Mouse (Mus musculus): ENCODE measurements around the gene Prune1. TPM values are rescaled to one million over a fixed set of nuclear protein-coding genes. Genes with fewer than 3 reads are reported as not detected.

The Prune1 gene
- polyA plus RNA-seq, 1 experiment from 2014 or later = 28.4 TPM

- Histone ChIP-seq H3K27me3 (no peaks in the 10 kb centered on the region), H3K9me3 (replicated peaks) (no peaks in the 10 kb centered on the region), H3K4me2 (no peak overlapping the region), H3K4me1 (no peaks in the 10 kb centered on the region), H3K9ac (no peak overlapping the region), H3K4me3 (no peak overlapping the region), H3K36me3 (ENCODE audit: poor library complexity, severe bottlenecking) (peaks cover 42% of the 10 kb centered on the region), H3K27ac (no peak overlapping the region)
- WGBS = 82% methylated on average over 12 of the region's 12 CpGs
- ATAC-seq = no peak
These were observed 11.0 kb downstream of the Prune1 start for GRCm38 (mm10) chr3:95270766-95271364.

DNA sequence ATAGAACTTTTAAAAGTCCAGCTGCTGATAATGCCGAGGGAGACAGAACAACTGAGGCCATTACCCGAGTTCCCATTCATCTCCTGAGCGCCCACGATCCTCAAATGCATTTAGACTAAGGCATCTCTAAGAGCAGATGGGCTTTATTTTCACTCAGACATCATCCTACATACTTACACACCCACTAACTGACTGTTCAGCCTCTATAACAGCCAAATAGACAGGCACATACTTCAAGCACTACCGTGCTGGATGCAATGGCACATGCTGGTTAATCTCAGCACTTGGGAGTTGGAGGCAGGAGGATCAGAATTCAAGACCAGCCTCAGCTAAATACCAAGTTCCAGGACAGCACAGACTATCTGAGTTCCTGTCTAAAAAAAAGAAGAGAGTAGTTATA is 12.1 kb downstream of the Prune1 start:
- H3K4me1 ChIP-seq = no peaks in the 10 kb centered on the region
- no peak for ATAC-seq
- H3K4me2 ChIP-seq = no peak overlapping the region
- no peak overlapping the region for H3K27ac ChIP-seq
- H3K9ac ChIP-seq = no peak overlapping the region
- H3K36me3 ChIP-seq (ENCODE audit: poor library complexity, severe bottlenecking) = peaks cover 46% of the 10 kb centered on the region
- no peak overlapping the region for H3K4me3 ChIP-seq
- 86% methylated on average over 5 of the region's 5 CpGs for WGBS
- no peaks in the 10 kb centered on the region for H3K27me3 ChIP-seq
- no peaks in the 10 kb centered on the region for H3K9me3 ChIP-seq (replicated peaks)

DNA sequence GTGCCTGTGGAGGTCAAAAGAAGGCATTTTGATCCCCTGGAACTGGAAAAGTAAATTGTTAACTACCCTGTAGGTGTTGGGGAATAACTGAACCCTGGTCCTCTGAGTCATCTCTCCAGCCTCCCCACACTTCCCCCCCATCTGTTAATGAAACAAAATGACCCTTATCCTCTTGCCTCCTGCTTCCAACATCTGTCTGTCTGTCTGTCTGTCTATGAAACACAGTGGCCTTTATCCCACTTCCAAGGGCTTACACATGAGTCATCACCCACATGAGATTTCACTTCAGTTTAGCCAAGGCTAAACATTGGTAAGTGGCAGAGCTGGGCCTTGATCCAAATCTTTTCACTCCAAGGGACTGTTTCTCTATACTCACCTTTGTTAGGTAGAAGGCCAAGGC is 14.0 kb downstream of the Prune1 start:
- Histone ChIP-seq H3K36me3 (ENCODE audit: poor library complexity, severe bottlenecking) (peaks cover 54% of the 10 kb centered on the region), H3K9me3 (replicated peaks) (no peaks in the 10 kb centered on the region), H3K4me3 (no peak overlapping the region), H3K27ac (no peak overlapping the region), H3K4me1 (no peaks in the 10 kb centered on the region), H3K27me3 (no peaks in the 10 kb centered on the region), H3K9ac (no peak overlapping the region), H3K4me2 (no peak overlapping the region)
- ATAC-seq = no peak

DNA sequence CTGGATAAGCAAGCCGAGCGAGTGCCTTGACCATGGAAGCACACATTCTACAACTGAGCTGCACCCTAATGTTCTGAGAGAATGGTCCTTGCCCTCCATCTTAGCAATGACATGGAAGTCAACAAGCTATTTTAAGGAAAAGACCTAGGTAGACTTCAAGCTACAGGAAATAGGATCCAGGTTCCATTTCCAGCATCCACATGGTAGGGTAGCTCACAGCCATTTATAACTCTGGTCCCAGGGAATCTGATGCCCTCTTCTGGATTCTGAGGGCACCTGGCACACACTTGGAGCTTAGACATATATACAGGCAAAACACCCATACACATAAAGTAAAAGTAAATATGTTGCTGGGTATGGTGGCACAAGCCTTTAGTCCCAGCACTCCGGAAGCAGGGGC is 15.8 kb downstream of the Prune1 start:
- WGBS = 96% methylated on average over 3 of the region's 3 CpGs
- Histone ChIP-seq H3K4me1 (no peaks in the 10 kb centered on the region), H3K4me3 (no peak overlapping the region), H3K27me3 (no peaks in the 10 kb centered on the region), H3K9me3 (replicated peaks) (no peaks in the 10 kb centered on the region), H3K9ac (no peak overlapping the region), H3K27ac (no peak overlapping the region), H3K4me2 (no peak overlapping the region), H3K36me3 (ENCODE audit: poor library complexity, severe bottlenecking) (peaks cover 71% of the 10 kb centered on the region)
- no peak for ATAC-seq

DNA sequence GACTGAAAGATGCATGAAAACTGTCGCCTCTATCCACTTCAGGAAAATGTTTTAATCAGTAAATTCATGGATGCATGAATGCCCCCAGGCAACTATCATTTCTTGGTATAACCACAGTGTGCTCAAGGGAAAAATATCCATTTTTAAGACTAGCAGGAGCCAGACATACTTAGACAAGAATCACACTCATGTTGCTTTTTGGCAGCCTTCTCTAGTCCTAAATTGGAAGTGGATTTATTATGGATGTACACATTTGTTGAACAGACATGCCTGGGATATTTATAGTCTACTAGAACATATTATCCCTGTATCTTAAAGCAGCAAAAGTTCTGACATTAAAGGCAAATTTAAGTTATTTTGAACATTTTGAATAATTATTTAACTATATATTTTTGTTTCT is 17.2 kb downstream of the Prune1 start:
- Histone ChIP-seq H3K4me3 (no peak overlapping the region), H3K4me2 (no peak overlapping the region), H3K27me3 (no peaks in the 10 kb centered on the region), H3K9me3 (replicated peaks) (no peaks in the 10 kb centered on the region), H3K36me3 (ENCODE audit: poor library complexity, severe bottlenecking) (peaks cover 78% of the 10 kb centered on the region), H3K27ac (no peak overlapping the region), H3K4me1 (no peaks in the 10 kb centered on the region), H3K9ac (no peak overlapping the region)
- ATAC-seq = no peak
- 82% methylated on average over 1 of the region's 1 CpGs for WGBS

DNA sequence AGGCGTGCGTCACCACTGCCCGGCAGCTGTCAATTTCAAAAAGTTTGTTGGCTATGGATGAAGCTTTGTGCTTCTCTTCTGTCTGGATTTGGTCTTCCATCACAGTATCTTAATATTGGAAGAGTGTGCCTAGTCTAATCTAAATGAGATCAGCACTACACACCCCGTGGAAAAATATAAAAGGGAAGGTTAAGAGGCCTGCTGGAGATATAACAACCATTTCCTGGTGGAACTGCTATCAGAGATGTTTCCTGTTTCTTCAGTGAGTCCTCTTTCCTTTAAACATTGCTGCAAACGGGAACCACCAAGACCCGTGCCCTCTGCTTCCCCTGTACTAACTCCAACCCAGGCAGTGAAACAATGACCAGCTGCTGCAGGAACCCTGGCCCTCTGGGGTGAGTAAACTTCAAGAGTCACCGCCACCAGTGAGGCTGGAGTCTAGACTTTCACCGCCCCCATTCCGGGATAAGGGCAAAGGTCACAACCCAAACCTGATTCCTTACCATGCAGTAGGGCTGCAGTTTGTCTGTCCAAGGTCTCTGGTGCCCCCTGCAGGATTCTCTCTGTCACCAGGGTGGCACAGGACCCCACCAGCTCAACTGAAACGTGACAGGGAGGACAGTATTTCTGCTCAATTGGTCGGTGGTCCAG is 18.7 kb downstream of the Prune1 start:
- no peak overlapping the region for H3K9ac ChIP-seq
- H3K4me2 ChIP-seq = no peak overlapping the region
- WGBS = 55% methylated on average over 11 of the region's 11 CpGs
- ATAC-seq = no peak
- H3K36me3 ChIP-seq (ENCODE audit: poor library complexity, severe bottlenecking) = peaks cover 84% of the 10 kb centered on the region
- no peaks in the 10 kb centered on the region for H3K9me3 ChIP-seq (replicated peaks)
- H3K4me3 ChIP-seq = no peak overlapping the region
- H3K27me3 ChIP-seq = no peaks in the 10 kb centered on the region
- no peaks in the 10 kb centered on the region for H3K4me1 ChIP-seq
- no peak overlapping the region for H3K27ac ChIP-seq

GRCm38 (mm10) chr3:95261975-95262374 is 19.9 kb downstream of the Prune1 start:
- Histone ChIP-seq H3K27me3 (no peaks in the 10 kb centered on the region), H3K27ac (no peak overlapping the region), H3K9me3 (replicated peaks) (no peaks in the 10 kb centered on the region), H3K4me3 (no peak overlapping the region), H3K36me3 (ENCODE audit: poor library complexity, severe bottlenecking) (peaks cover 84% of the 10 kb centered on the region), H3K9ac (no peak overlapping the region), H3K4me2 (no peak overlapping the region), H3K4me1 (no peaks in the 10 kb centered on the region)
- no peak for ATAC-seq
- 94% methylated on average over 4 of the region's 4 CpGs for WGBS

DNA sequence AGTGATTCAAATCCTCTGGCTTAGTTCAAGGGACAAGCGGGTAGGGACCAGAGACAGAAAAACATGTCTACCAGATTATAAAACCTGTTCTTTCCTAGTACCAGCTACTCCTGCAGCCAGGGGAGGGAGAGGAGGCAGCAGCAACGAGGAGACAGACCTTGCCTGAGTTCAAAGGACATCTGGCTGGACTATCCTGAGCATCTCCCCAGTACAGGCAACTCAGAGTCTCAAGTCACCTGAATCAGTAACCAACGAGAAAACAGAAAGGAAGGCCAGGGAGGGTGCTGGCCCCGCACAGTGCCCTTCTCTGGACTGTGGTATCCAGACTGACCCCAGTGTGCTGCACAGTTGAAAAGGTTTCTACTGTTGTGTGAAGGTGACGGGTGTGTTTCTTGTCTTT is 24.9 kb downstream of the Prune1 start:
- WGBS = 86% methylated on average over 5 of the region's 5 CpGs
- Histone ChIP-seq H3K9ac (no peak overlapping the region), H3K27me3 (no peaks in the 10 kb centered on the region), H3K4me2 (no peak overlapping the region), H3K9me3 (replicated peaks) (no peaks in the 10 kb centered on the region), H3K4me3 (no peak overlapping the region), H3K27ac (no peak overlapping the region), H3K36me3 (ENCODE audit: poor library complexity, severe bottlenecking) (peaks cover 89% of the 10 kb centered on the region), H3K4me1 (no peaks in the 10 kb centered on the region)
- no peak for ATAC-seq

- no peak within 1 kb of the TSS for H3K27ac ChIP-seq
- no peak within 1 kb of the TSS for H3K4me2 ChIP-seq
- no peaks in the 10 kb centered on the region for H3K4me1 ChIP-seq
- H3K27me3 ChIP-seq = no peaks in the 10 kb centered on the region
- ATAC-seq = no peak
- H3K9ac ChIP-seq = no peak within 1 kb of the TSS; the same call in 1 of the 2 replicates
- no peaks in the 10 kb centered on the region for H3K9me3 ChIP-seq (replicated peaks)
- H3K36me3 ChIP-seq (ENCODE audit: poor library complexity, severe bottlenecking) = peaks cover 31% of the 10 kb centered on the region
- 66% methylated on average over 7 of the region's 7 CpGs for WGBS
- H3K4me3 ChIP-seq = no peak within 1 kb of the TSS
These were observed 31.0 kb downstream of the Prune1 start, which contains the start of gene Bnipl for GRCm38 (mm10) chr3:95250783-95251424. TSS of gene Bnipl (minus strand) at chr3:95251193.

DNA sequence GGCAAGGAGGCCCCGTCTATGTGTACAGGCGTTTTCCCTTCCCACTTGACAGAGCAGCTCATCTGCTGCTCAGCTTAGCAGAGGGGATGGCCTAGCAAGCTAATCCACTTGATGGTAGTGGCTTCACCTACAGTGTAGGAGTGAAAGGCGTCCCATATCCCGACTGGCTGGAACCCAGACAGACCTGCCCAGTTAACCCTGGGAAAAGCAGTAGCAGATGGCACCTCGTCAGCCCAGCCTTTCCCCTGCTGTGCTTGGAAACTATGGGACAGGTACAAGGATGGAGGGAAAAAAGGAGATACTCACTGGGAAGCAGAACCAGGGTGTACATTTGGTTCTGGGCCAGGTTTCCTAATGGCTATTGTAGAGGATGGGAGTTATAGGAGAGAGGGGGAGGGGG is 31.5 kb downstream of the Prune1 start:
- WGBS = 86% methylated on average over 5 of the region's 5 CpGs
- no peak for ATAC-seq

GRCm38 (mm10) chr3:95247660-95248336 is 34.1 kb downstream of the Prune1 start:
- Histone ChIP-seq H3K4me2 (no peak overlapping the region), H3K4me1 (no peaks in the 10 kb centered on the region), H3K9ac (no peak overlapping the region), H3K4me3 (no peak overlapping the region), H3K27ac (no peak overlapping the region), H3K9me3 (replicated peaks) (no peaks in the 10 kb centered on the region), H3K27me3 (no peaks in the 10 kb centered on the region), H3K36me3 (ENCODE audit: poor library complexity, severe bottlenecking) (peaks cover 12% of the 10 kb centered on the region)
- 86% methylated on average over 1 of the region's 1 CpGs for WGBS
- no peak for ATAC-seq

More for the DNA sequence above, 31.5 kb downstream of the Prune1 start:
- no peaks in the 10 kb centered on the region for H3K4me1 ChIP-seq
- H3K27me3 ChIP-seq = no peaks in the 10 kb centered on the region
- H3K27ac ChIP-seq = no peak overlapping the region
- no peak overlapping the region for H3K9ac ChIP-seq
- H3K4me2 ChIP-seq = no peak overlapping the region
- no peaks in the 10 kb centered on the region for H3K9me3 ChIP-seq (replicated peaks)
- peaks cover 29% of the 10 kb centered on the region for H3K36me3 ChIP-seq (ENCODE audit: poor library complexity, severe bottlenecking)
- H3K4me3 ChIP-seq = no peak overlapping the region

- 85% methylated on average over 5 of the region's 5 CpGs for WGBS
- Histone ChIP-seq H3K4me2 (no peak overlapping the region), H3K9ac (no peak overlapping the region), H3K27me3 (no peaks in the 10 kb centered on the region), H3K4me3 (no peak overlapping the region), H3K27ac (no peak overlapping the region), H3K9me3 (replicated peaks) (no peaks in the 10 kb centered on the region), H3K4me1 (no peaks in the 10 kb centered on the region), H3K36me3 (ENCODE audit: poor library complexity, severe bottlenecking) (peaks cover 10% of the 10 kb centered on the region)
- ATAC-seq = no peak
These were observed 35.2 kb downstream of the Prune1 start for GRCm38 (mm10) chr3:95246465-95247231.

Data from forebrain, embryonic 13.5 days (tissue).